Mouse (Mus musculus): ENCODE results near the gene Katnal1. TPM values are rescaled to one million over a fixed set of nuclear protein-coding genes. Genes with fewer than 3 reads are reported as not detected.

Katnal1 gene
- total and polyA plus RNA-seq, 3 experiments = 12.8 to 14.8 TPM; not detected in 1

DNA sequence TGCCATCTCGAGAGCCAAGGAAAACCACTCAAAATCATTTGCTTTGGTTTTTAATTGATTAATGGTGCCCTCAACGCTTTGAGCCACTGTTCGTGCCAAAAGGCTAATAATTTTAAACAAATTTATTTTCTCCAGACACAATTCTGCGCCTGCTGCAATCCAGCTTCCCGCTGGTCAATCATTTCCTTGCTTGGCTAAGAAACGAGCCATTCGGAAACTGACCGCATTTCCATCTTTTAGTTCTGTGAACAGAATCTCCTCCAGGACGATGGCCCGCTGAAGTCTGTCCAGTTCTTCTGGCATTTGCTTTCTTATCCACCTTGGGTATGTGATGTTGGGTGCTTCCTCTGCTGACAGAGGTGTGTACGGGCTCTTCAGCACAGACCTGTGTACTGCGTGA, 4.5 kb downstream of the Katnal1 start:
- Histone ChIP-seq H3K4me3 (ENCODE audit: control insufficient read depth in 1 of 2, insufficient read depth in 1 of 2, low read depth in 2 of 2, low read length in 2 of 2) (no peak overlapping the region), H3K4me1 (ENCODE audit: control insufficient read depth in 1 of 2, insufficient read depth in 2 of 2, low read length in 2 of 2) (peaks cover 0 to 10% of the 10 kb centered on the region in 2 experiments), H3K36me3 (ENCODE audit: control insufficient read depth in 1 of 2, insufficient read depth in 2 of 2, low read length in 2 of 2) (peaks cover 2 to 17% of the 10 kb centered on the region in 2 experiments; a peak in 3 of 4 replicates), H3K27ac (ENCODE audit: control insufficient read depth, low read depth, low read length) (no peak overlapping the region), H3K27me3 (ENCODE audit: control insufficient read depth in 1 of 2, insufficient read depth in 2 of 2, low read length in 2 of 2) (no peaks in the 10 kb centered on the region), H3K9me3 (replicated peaks; ENCODE audit: insufficient read depth, low read length) (no peaks in the 10 kb centered on the region), H3K9ac (ENCODE audit: control insufficient read depth, low read depth, low read length, poor library complexity, severe bottlenecking) (no peak overlapping the region), H3K79me2 (ENCODE audit: control insufficient read depth, insufficient read depth, low read length, poor library complexity) (peaks cover 13% of the 10 kb centered on the region)
- TF ChIP-seq ZKSCAN1 (IDR thresholded peaks at IDR 0.05; ENCODE audit: low read depth, low read length) = no peak
- no peak for TF ChIP-seq NRF1 (IDR thresholded peaks at IDR 0.05; ENCODE audit: insufficient read depth, low read depth, low read length, poor library complexity, severe bottlenecking)
- TF ChIP-seq JUND (IDR thresholded peaks at IDR 0.05; ENCODE audit: low read depth, low read length) = no peak
- DNase-seq (ENCODE audit: low read depth, low spot score) = no peak

DNA sequence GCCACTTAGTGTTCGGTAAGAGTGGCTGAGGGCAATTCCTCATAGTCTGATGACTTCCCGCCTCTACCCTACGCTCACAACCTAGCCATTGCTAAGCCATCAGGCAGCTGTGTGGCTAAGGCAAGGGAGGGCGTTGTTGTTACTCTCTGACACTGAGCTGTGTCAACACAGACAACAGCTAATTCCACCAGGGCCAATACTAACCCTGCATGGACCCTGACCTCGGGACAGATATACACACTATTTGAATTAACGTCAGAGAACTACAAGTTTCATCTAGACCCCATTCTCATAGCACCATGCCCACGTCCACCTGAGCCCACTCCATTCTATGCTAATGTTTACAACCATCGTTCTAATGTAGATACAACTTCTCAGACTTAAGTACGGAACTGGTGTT, 5.1 kb downstream of the Katnal1 start:
- no peak for TF ChIP-seq ZC3H11A (IDR thresholded peaks at IDR 0.05; ENCODE audit: low read depth, low read length)
- TF ChIP-seq TBP (IDR thresholded peaks at IDR 0.05; ENCODE audit: low read depth, low read length) = no peak
- TF ChIP-seq ZNF384 (IDR thresholded peaks at IDR 0.05; ENCODE audit: low read depth, low read length) = no peak
- no peak for TF ChIP-seq SIN3A (IDR thresholded peaks at IDR 0.05; ENCODE audit: low read length)
- TF ChIP-seq MAFK (IDR thresholded peaks at IDR 0.05; ENCODE audit: borderline replicate concordance, low read depth, low read length) = no peak
- no peak for TF ChIP-seq E2F4 (IDR thresholded peaks at IDR 0.05; ENCODE audit: borderline replicate concordance, low read depth, low read length)
- no peak for TF ChIP-seq RAD21 (IDR thresholded peaks at IDR 0.05; ENCODE audit: low read depth, low read length)
- no peak for TF ChIP-seq NRF1 (IDR thresholded peaks at IDR 0.05; ENCODE audit: insufficient read depth, low read depth, low read length, poor library complexity, severe bottlenecking)
- no peak for TF ChIP-seq HCFC1 (IDR thresholded peaks at IDR 0.05; ENCODE audit: low read depth, low read length)
- no peak for TF ChIP-seq POLR2A (IDR thresholded peaks at IDR 0.05; ENCODE audit: control insufficient read depth in 1 of 2, insufficient read depth in 1 of 2, low read depth in 1 of 2, low read length in 2 of 2, poor library complexity in 1 of 2)
- no peak for TF ChIP-seq CTCF (IDR thresholded peaks at IDR 0.05 in 2 of 3, conservative IDR thresholded peaks at IDR 0.05 in 1 of 3; ENCODE audit: control insufficient read depth in 1 of 3, insufficient read depth in 1 of 3, low read depth in 2 of 3, low read length in 3 of 3, poor library complexity in 1 of 3, severe bottlenecking in 1 of 3)
- DNase-seq (ENCODE audit: low read depth, low spot score) = no peak
- Histone ChIP-seq H3K27me3 (ENCODE audit: control insufficient read depth in 1 of 2, insufficient read depth in 2 of 2, low read length in 2 of 2) (no peaks in the 10 kb centered on the region), H3K79me2 (ENCODE audit: control insufficient read depth, insufficient read depth, low read length, poor library complexity) (peaks cover 13% of the 10 kb centered on the region), H3K9ac (ENCODE audit: control insufficient read depth, low read depth, low read length, poor library complexity, severe bottlenecking) (no peak overlapping the region), H3K36me3 (ENCODE audit: control insufficient read depth in 1 of 2, insufficient read depth in 2 of 2, low read length in 2 of 2) (peaks cover 3 to 15% of the 10 kb centered on the region in 2 experiments), H3K4me1 (ENCODE audit: control insufficient read depth in 1 of 2, insufficient read depth in 2 of 2, low read length in 2 of 2) (peaks cover 0 to 10% of the 10 kb centered on the region in 2 experiments), H3K4me3 (ENCODE audit: control insufficient read depth in 1 of 2, insufficient read depth in 1 of 2, low read depth in 2 of 2, low read length in 2 of 2) (no peak overlapping the region), H3K9me3 (replicated peaks; ENCODE audit: insufficient read depth, low read length) (no peaks in the 10 kb centered on the region), H3K27ac (ENCODE audit: control insufficient read depth, low read depth, low read length) (no peak overlapping the region)

DNA sequence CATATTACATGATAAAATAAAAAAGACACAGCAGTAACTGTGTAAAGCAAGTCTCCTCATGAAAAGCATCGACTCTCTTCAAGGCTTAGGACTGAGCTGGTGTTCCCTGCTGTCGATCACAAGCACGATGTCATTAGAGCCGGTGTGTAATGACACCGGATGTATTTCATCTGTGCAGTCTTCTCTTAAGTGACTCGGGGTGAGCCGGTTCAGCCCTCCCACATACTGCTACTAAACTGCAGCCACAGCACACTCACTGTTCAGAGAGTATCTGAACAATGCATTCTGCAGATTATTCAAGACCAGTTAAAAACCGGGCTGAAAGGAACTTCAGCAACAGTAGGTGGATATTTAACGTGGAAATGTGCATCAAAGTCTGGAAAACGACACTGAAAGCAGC, 5.7 kb downstream of the Katnal1 start:
- no peak overlapping the region for H3K4me3 ChIP-seq (ENCODE audit: control insufficient read depth in 1 of 2, insufficient read depth in 1 of 2, low read depth in 2 of 2, low read length in 2 of 2)
- no peak overlapping the region for H3K9ac ChIP-seq (ENCODE audit: control insufficient read depth, low read depth, low read length, poor library complexity, severe bottlenecking)
- peaks cover 13% of the 10 kb centered on the region for H3K79me2 ChIP-seq (ENCODE audit: control insufficient read depth, insufficient read depth, low read length, poor library complexity)
- H3K9me3 ChIP-seq (replicated peaks; ENCODE audit: insufficient read depth, low read length) = no peaks in the 10 kb centered on the region
- TF ChIP-seq KAT2A (conservative IDR thresholded peaks at IDR 0.05; ENCODE audit: low read depth, low read length) (no peak), TCF12 (IDR thresholded peaks at IDR 0.05; ENCODE audit: low read depth, low read length) (no peak), POLR2AphosphoS2 (IDR thresholded peaks at IDR 0.05; ENCODE audit: low read length) (no peak), TBP (IDR thresholded peaks at IDR 0.05; ENCODE audit: low read depth, low read length) (no peak), ZNF384 (IDR thresholded peaks at IDR 0.05; ENCODE audit: low read depth, low read length) (no peak), RAD21 (IDR thresholded peaks at IDR 0.05; ENCODE audit: low read depth, low read length) (no peak), UBTF (IDR thresholded peaks at IDR 0.05; ENCODE audit: borderline replicate concordance, insufficient read depth, low read depth, low read length) (no peak), GABPA (IDR thresholded peaks at IDR 0.05; ENCODE audit: low read depth, low read length) (no peak)
- no peak overlapping the region for H3K27ac ChIP-seq (ENCODE audit: control insufficient read depth, low read depth, low read length)
- DNase-seq (ENCODE audit: low read depth, low spot score) = no peak
- H3K27me3 ChIP-seq (ENCODE audit: control insufficient read depth in 1 of 2, insufficient read depth in 2 of 2, low read length in 2 of 2) = no peaks in the 10 kb centered on the region
- H3K36me3 ChIP-seq (ENCODE audit: control insufficient read depth in 1 of 2, insufficient read depth in 2 of 2, low read length in 2 of 2) = peaks cover 5 to 15% of the 10 kb centered on the region in 2 experiments
- peaks cover 0 to 10% of the 10 kb centered on the region in 2 experiments for H3K4me1 ChIP-seq (ENCODE audit: control insufficient read depth in 1 of 2, insufficient read depth in 2 of 2, low read length in 2 of 2)
